Mouse (Mus musculus) forebrain, embryonic 11.5 days (tissue): ENCODE results near the gene Hook2. TPM values are rescaled to one million over a fixed set of nuclear protein-coding genes. Genes with fewer than 3 reads are reported as not detected.

Source experiments
- ATAC-seq: fragments of 200-750 bp; cut with Nextera tagmentation; replicated peaks from 2 replicates; pipeline ENCODE4 v1.8.0; 2017; ENCODE audit warnings: moderate TSS enrichment; ENCODE audit not compliant: low FRiP score
- DNase-seq: peaks from one replicate; pipeline ENCODE4 v3.0.0-alpha.2; 2017; ENCODE audit warnings: low spot score
- H3K27ac ChIP-seq: fragments of 300-500 bp; sonication (generic); 2 replicates; pipeline ENCODE4 v1.5.1; 2014; ENCODE audit warnings: low read depth, low read length
- H3K27me3 ChIP-seq: fragments of 300-500 bp; sonication (generic); 2 replicates; pipeline ENCODE4 v1.6.1; 2014; ENCODE audit warnings: mild to moderate bottlenecking, low read length, mixed read lengths; ENCODE audit not compliant: control insufficient read depth, insufficient read depth
- H3K36me3 ChIP-seq: fragments of 300-500 bp; sonication (generic); 2 replicates; pipeline ENCODE4 v1.6.1; 2014; ENCODE audit warnings: mild to moderate bottlenecking, low read length, moderate library complexity, mixed read lengths; ENCODE audit not compliant: control insufficient read depth, insufficient read depth
- H3K4me1 ChIP-seq: fragments of 300-500 bp; sonication (generic); replicated peaks from 2 replicates; pipeline ENCODE4 v1.6.1; 2014; ENCODE audit warnings: low read length, mixed read lengths; ENCODE audit not compliant: control insufficient read depth, insufficient read depth
- H3K4me2 ChIP-seq: fragments of 300-500 bp; sonication (generic); 2 replicates; pipeline ENCODE4 v1.6.1; 2014; ENCODE audit warnings: low read depth, mild to moderate bottlenecking, low read length, moderate library complexity, mixed read lengths; ENCODE audit not compliant: severe bottlenecking
- H3K4me3 ChIP-seq: fragments of 300-500 bp; sonication (generic); 2 replicates; pipeline ENCODE4 v1.5.1; 2014; ENCODE audit warnings: low read depth, low read length
- H3K9ac ChIP-seq: fragments of 300-500 bp; sonication (generic); 2 replicates; pipeline ENCODE4 v1.6.1; 2014; ENCODE audit warnings: low read length
- H3K9me3 ChIP-seq: fragments of 300-500 bp; sonication (generic); 2 replicates; pipeline ENCODE4 v1.6.1; 2016; ENCODE audit warnings: low read length, mixed read lengths; ENCODE audit not compliant: control insufficient read depth
- WGBS: fragments of 180-500 bp; shearing (Covaris S2); extraction: QIAGEN DNeasy Blood & Tissue Kit; methylation state at CpG from one replicate; pipeline ENCODE4 v1.1.7; 2014; 5-methylcytosine and 5-hydroxymethylcytosine counted together
- polyA plus RNA-seq: library from polyadenylated mRNA; unstranded; fragments of >200 nt; fragmentation: Nextera tagmentation; extraction: Ambion mirVana; gene quantifications from 2 replicates; pipeline ENCODE4 v1.2.1, GENCODE M21; 2014

Gene Hook2
- polyA plus RNA-seq, 1 experiment from 2014 or later: 14.8 TPM

DNA sequence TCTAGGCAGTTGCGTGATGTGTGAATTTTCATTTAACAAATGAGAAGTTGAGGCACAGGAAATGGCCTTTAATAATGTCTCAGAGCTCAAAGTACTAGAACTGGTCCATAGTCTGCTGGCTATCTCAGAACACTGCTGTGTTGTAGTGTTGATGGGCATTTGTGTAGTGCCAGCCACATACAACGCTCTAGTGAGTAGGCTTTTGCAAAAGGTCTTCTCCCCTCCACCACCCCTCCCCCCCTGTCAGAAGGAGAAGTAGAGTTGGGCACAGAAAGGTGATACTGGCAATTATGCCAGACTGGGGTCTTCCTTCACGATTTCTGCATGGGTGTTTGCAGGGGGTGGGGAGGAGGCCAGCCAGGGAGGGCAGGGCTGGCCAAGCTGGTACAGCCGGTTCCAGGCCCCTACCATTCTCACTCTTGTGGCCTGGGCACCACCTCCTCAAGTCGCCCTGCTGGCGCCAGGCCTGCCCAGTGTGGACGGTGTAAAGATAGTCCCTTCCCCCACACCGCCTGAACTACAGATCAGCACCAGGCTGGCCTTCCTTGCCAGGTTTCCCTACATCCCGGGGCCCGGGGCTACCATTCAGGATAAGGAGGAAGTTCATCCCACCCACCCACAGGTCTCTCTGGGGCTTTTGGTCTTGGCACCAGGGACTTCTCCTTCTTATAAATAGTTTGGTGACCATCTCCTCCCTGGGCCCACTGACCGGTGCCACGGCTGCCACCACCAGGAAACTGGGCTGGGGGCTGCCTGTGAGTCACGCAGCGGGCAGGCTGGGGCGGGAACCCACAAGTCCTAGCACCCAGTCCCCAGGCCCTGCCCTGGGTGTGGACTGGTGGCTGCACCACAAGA, 8.5 kb upstream of the Hook2 start:
- Histone ChIP-seq H3K36me3 (no peaks in the 10 kb centered on the region), H3K27ac (no peak overlapping the region), H3K9me3 (no peaks in the 10 kb centered on the region), H3K9ac (no peak overlapping the region), H3K4me1 (peaks cover 45% of the 10 kb centered on the region), H3K4me2 (no peak overlapping the region), H3K27me3 (peaks cover 45% of the 10 kb centered on the region), H3K4me3 (no peak overlapping the region)
- ATAC-seq (no peak), DNase-seq (no peak)
- WGBS: 85% methylated on average over 15 of the region's 15 CpGs

DNA sequence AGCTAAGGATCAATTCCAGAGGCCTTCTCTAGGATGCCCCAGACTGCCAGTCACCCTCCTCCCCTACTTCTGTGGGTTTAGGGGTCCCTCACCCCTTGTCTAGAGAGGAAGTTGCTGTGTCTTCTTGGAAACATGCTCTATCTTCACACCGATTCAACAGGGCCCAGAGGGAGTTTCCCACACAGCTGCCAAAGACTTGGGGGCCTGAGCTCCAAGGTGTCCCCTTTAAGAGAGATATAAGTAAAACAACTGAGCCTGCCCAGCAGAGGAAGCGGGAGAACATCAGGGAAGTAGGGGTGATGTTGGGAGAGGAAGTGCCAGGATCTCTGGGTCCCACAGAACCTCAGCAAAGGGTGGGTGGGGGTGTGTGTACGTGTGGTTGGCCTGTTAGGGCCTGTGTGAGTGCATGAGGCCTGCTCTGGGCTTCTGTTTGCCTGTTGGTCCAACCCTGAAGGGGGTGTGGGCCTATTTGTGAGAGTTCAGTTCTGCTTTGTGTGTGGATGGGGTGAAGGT, 7.8 kb upstream of the Hook2 start:
- ATAC-seq: no peak

DNA sequence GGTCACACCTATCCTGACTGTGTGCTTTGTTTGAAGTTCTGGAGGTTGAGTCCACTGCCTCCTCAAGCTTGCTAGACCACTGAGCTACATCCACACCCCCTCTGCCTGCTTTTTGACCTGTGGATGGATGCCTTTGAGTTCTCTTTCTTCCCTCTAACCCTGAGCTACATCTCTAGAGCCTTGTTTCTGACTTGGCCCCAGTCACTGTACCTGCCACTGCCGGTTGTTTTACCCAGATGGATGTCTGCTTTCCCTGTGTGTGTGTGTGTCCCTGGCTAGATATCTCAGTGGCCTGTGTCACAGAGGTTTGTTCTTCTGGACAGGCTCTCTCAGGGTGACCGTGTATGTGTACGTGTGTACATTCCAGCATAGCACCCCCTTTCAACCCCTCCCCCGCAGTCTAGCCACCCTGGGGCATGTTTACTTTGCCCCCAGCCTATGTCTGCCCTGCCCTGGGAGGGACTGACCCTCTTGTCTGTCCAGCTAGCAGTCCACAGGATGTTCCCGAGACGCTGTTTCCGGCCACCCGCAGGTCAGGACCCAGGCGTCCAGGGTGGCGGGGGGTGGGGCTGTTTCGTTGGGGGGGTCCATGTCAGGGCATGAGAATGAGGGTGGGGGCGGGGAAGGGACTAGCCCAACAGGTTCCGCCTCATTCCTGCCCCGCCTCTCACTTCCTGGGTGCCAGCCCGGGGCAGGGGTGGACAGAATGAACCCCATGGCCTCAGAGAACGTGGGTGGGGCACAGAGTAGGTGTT, 5.9 kb upstream of the Hook2 start:
- Histone ChIP-seq H3K9ac (0 out of 2 replicates have a peak overlapping the region, but pooled peaks have one; percentile 9), H3K4me2 (peak overlapping the region; percentile 99; the same call in 1 of the 2 replicates), H3K4me1 (peaks cover 28% of the 10 kb centered on the region), H3K36me3 (no peaks in the 10 kb centered on the region), H3K27ac (no peak overlapping the region), H3K4me3 (no peak overlapping the region), H3K9me3 (no peaks in the 10 kb centered on the region), H3K27me3 (peaks cover 22% of the 10 kb centered on the region)
- ATAC-seq: no peak
- DNase-seq: no peak
- WGBS: 8% methylated on average over 16 of the region's 16 CpGs

More for the DNA sequence above, 7.8 kb upstream of the Hook2 start:
- Histone ChIP-seq H3K4me1 (peaks cover 40% of the 10 kb centered on the region), H3K9ac (no peak overlapping the region), H3K4me3 (no peak overlapping the region), H3K4me2 (no peak overlapping the region), H3K27me3 (peaks cover 38% of the 10 kb centered on the region), H3K36me3 (no peaks in the 10 kb centered on the region), H3K27ac (no peak overlapping the region), H3K9me3 (no peaks in the 10 kb centered on the region)
- no peak for DNase-seq
- WGBS: 71% methylated on average over 3 of the region's 3 CpGs

DNA sequence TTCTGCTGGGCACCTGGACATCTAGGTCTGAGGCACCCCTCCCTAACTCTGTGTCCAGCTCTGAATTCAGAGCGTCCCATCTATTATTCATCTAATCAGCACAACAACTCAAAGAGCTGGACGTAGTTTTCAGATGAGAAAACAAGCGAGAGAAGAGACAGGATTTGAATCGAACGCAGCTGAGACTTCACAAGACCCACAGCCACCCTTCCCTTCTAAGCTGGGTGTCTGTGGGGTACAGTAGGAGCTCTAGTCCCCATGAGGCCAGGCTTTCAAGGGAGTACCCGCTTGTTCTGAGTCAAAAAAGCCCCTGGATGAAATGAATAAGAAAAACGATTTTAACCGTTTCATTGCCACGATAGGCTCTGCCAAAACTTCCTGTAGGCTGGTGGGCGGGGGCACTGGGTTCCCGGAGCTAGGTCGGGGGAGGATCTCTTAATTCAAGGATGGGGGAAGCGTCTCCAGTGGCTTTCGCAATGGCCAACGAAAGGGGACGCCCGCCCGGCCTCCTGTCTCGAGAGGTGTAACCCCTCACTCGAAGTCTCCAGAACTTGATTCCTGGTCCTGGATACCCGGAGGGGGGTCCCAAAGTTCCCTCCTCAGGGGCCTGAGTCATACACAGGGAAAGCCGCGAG, 5.2 kb upstream of the Hook2 start:
- no peak for DNase-seq
- Histone ChIP-seq H3K27me3 (peaks cover 18% of the 10 kb centered on the region; the same call in 1 of the 2 replicates), H3K4me3 (peak overlapping the region; percentile 44), H3K9ac (peak overlapping the region; percentile 57), H3K4me2 (peak overlapping the region; percentile 99), H3K27ac (peak overlapping the region; percentile 25; the same call in 1 of the 2 replicates), H3K4me1 (peaks cover 26% of the 10 kb centered on the region), H3K9me3 (no peaks in the 10 kb centered on the region), H3K36me3 (no peaks in the 10 kb centered on the region)
- WGBS: 1% methylated on average over 23 of the region's 23 CpGs
- no peak for ATAC-seq

DNA sequence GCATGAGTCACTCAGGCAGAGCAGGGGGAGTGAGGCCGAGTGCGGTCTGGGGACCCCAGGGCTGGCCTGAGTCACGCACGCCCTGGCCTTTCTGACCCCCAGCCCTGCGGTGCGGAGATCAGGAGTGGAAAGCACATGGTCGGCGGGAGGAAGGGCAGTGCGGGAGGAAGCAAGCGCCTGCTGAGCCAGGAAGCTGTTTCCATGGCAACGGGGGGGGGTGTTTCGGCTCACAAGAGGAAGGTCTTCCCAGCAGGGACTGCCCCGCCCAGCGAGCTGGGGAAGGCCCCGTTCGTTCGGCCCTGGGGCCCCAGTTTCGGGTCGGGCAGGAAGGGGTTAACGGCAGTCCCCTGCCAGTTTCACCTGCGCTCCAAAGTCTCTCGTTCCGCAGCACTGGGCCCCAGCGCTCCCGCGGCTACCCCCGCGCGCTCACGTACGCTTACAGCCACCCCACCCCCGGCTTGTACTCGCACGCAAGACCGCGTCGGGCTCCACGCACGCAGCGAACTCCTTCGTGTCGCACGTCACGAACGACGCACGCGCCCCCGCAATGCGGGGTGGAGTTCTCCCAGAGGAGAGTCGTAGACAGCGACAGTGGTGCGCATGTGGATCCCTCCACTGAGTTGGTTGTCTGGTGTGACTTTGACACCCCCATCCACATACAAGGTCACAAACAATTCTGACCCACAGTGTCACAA, 4.6 kb upstream of the Hook2 start:
- Histone ChIP-seq H3K4me2 (peak overlapping the region; percentile 99), H3K9ac (peak overlapping the region; percentile 57), H3K4me1 (peaks cover 22% of the 10 kb centered on the region), H3K27ac (no peak overlapping the region), H3K27me3 (peaks cover 12% of the 10 kb centered on the region; the same call in 1 of the 2 replicates), H3K4me3 (peak overlapping the region; percentile 44), H3K9me3 (no peaks in the 10 kb centered on the region), H3K36me3 (no peaks in the 10 kb centered on the region)
- ATAC-seq (peak; percentile 26), DNase-seq (peak; percentile 89)
- under 1% methylated on average over 51 of the region's 53 CpGs for WGBS

DNA sequence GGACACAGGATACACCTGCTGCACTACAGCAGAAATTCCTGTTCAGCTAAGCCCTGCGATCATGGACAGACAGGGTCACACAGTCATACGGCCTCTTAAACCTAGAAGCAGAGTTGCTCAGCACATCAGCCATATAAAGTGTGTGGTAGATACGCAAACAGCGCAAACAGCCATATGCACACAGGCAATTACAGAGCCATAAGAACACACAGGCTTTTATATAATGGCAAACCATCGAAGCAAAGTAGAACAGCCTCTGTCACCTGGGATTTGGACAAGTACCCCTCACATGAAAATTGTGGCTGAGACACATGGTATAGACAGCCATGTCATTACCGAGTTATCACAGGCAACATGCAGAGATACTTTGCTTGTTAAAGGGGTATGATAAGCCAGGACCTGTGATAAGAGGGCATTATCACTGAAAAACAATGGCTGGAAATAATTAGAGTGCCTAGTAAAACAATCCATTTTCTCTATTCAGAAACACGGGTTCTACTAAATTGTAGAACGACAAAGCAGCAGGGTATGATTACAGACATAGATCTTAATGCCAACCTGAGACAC, 3.9 kb upstream of the Hook2 start:
- peaks cover 7% of the 10 kb centered on the region; the same call in 1 of the 2 replicates for H3K27me3 ChIP-seq

DNA sequence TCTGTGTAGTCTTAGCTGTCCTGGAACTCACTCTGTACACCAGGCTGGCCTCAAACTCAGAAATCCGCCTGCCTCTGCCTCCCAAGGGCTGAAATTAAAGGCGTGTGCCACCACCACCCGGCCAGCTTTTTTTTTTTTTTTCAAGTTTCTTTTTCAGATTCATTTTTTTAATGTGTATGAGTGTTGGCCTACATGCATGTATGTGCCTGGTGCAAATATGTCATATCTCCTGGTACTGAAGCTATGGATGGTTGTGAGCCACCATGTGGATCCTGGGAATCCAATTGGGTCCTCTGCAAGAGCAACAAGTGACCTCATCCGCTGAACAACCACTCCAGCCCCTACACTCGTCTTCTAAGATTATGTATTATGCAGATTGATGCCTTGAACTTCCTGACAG, 3.0 kb upstream of the Hook2 start:
- H3K9me3 ChIP-seq: no peaks in the 10 kb centered on the region
- DNase-seq (no peak), ATAC-seq (no peak)
- H3K27ac ChIP-seq: no peak overlapping the region
- H3K27me3 ChIP-seq: peaks cover 7% of the 10 kb centered on the region; the same call in 1 of the 2 replicates
- H3K4me2 ChIP-seq: no peak overlapping the region
- H3K36me3 ChIP-seq: no peaks in the 10 kb centered on the region
- no peak overlapping the region for H3K4me3 ChIP-seq
- H3K4me1 ChIP-seq: peaks cover 22% of the 10 kb centered on the region
- WGBS: 78% methylated on average over 5 of the region's 5 CpGs
- no peak overlapping the region for H3K9ac ChIP-seq

More for the DNA sequence above, 3.9 kb upstream of the Hook2 start:
- no peak for DNase-seq
- no peak for ATAC-seq
- Histone ChIP-seq H3K4me3 (peak overlapping the region; percentile 44), H3K27ac (no peak overlapping the region), H3K4me1 (peaks cover 22% of the 10 kb centered on the region), H3K9ac (peak overlapping the region; percentile 57), H3K36me3 (no peaks in the 10 kb centered on the region), H3K4me2 (peak overlapping the region; percentile 99; the same call in 1 of the 2 replicates), H3K9me3 (no peaks in the 10 kb centered on the region)
- WGBS: 41% methylated on average over 8 of the region's 8 CpGs
